Mouse (Mus musculus): ENCODE measurements at regions not wholly inside any gene's neighbourhood (a gene's known extent, or its start where the extent isn't known, plus 50 kb on each side); places are given as distances from the start of the nearest gene placed in this dataset.

DNA sequence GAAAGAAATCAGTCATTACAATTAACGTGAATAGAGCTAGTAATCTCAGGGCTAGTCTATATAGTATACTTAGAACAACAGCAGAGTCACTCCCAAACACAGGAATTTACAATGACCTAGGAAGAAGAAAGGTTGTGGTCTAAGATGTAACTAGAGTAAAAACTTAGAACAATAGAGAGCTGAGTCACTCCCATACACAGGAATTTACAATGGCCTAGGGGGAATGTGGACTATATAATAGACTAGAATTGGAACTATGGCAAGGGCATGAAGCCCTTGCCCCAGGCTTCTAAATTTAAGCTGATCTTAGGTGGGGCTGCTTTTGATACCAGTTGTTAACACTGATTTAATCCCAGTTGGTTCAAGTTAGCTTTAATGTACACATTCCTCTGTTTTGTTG is 1956.9 kb upstream of the Cdh20 start:
- Histone ChIP-seq H3K4me3 (ENCODE audit: insufficient read depth in 1 of 2, low read depth in 1 of 2, low read length in 2 of 2, poor library complexity in 1 of 2, severe bottlenecking in 1 of 2) (no peak overlapping the region), H3K9ac (ENCODE audit: insufficient read depth, low read depth, low read length, poor library complexity, severe bottlenecking) (no peak overlapping the region), H3K27ac (ENCODE audit: insufficient read depth, low read depth, low read length, poor library complexity, severe bottlenecking) (no peak overlapping the region; the same call in 1 of the 2 replicates), H3K36me3 (ENCODE audit: control insufficient read depth, insufficient read depth, low read length, poor library complexity, severe bottlenecking) (no peaks in the 10 kb centered on the region), H3K4me1 (ENCODE audit: control insufficient read depth in 2 of 2, insufficient read depth in 2 of 2, low read length in 2 of 2, poor library complexity in 1 of 2) (no peaks in the 10 kb centered on the region), H3K9me3 (ENCODE audit: control insufficient read depth, insufficient read depth, low read depth, low read length) (no peaks in the 10 kb centered on the region)
- TF ChIP-seq CHD2 (IDR thresholded peaks at IDR 0.05; ENCODE audit: low read depth, low read length) (no peak), ZNF384 (IDR thresholded peaks at IDR 0.05; ENCODE audit: low read depth, low read length) (no peak), MAFK (IDR thresholded peaks at IDR 0.05; ENCODE audit: insufficient read depth, low read depth, low read length) (0 out of 2 replicates have a peak, but pooled peaks have one; percentile 17), HCFC1 (IDR thresholded peaks at IDR 0.05; ENCODE audit: borderline replicate concordance, insufficient read depth, low read length) (no peak), ZC3H11A (IDR thresholded peaks at IDR 0.05; ENCODE audit: borderline replicate concordance, low read depth, low read length) (no peak)
- DNase-seq (ENCODE audit: low read depth, low spot score), result peak; percentile 27
- in situ Hi-C loops (cut with MboI; ENCODE audit: low sequenced_read_pairs in 2 of 2, unreplicated experiment in 2 of 2), result no loop called here

DNA sequence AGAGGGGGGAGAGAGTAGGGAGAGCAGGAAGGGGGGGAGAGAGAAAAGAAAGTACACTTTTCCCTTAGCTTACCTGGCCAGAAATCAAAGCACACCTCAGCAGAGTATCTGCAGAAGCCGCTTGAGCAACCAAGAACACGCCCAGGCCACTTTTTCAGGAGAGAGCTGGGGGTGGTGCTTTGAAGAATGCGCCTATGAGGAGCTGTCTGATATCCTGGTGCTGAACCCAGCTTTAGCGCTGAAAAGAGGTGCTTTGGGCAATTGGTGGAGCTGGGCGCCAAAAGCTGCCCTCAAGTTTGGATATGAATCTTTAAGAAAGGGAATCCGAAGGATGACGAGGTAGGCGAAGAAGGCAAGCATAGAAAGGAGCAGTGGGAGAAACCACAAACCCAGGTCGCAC is 1943.3 kb upstream of the Cdh20 start:
- no peak for TF ChIP-seq ZC3H11A (IDR thresholded peaks at IDR 0.05; ENCODE audit: borderline replicate concordance, low read depth, low read length)
- TF ChIP-seq HCFC1 (IDR thresholded peaks at IDR 0.05; ENCODE audit: borderline replicate concordance, insufficient read depth, low read length), result no peak
- TF ChIP-seq MAFK (IDR thresholded peaks at IDR 0.05; ENCODE audit: insufficient read depth, low read depth, low read length), result no peak
- TF ChIP-seq ZNF384 (IDR thresholded peaks at IDR 0.05; ENCODE audit: low read depth, low read length), result no peak
- TF ChIP-seq CHD2 (IDR thresholded peaks at IDR 0.05; ENCODE audit: low read depth, low read length), result no peak
- no peak overlapping the region for H3K27ac ChIP-seq (ENCODE audit: insufficient read depth, low read depth, low read length, poor library complexity, severe bottlenecking)
- in situ Hi-C loops (cut with MboI; ENCODE audit: low sequenced_read_pairs in 2 of 2, unreplicated experiment in 2 of 2), result no loop called here
- no peak overlapping the region for H3K9ac ChIP-seq (ENCODE audit: insufficient read depth, low read depth, low read length, poor library complexity, severe bottlenecking)
- H3K4me3 ChIP-seq (ENCODE audit: insufficient read depth in 1 of 2, low read depth in 1 of 2, low read length in 2 of 2, poor library complexity in 1 of 2, severe bottlenecking in 1 of 2), result no peak overlapping the region
- H3K4me1 ChIP-seq (ENCODE audit: control insufficient read depth in 2 of 2, insufficient read depth in 2 of 2, low read length in 2 of 2, poor library complexity in 1 of 2), result no peaks in the 10 kb centered on the region
- peak; percentile 39 for DNase-seq (ENCODE audit: low read depth, low spot score)
- H3K9me3 ChIP-seq (ENCODE audit: control insufficient read depth, insufficient read depth, low read depth, low read length), result no peaks in the 10 kb centered on the region
- H3K36me3 ChIP-seq (ENCODE audit: control insufficient read depth, insufficient read depth, low read length, poor library complexity, severe bottlenecking), result no peaks in the 10 kb centered on the region

GRCm38 (mm10) chr1:102862418-102862817 is 1905.9 kb upstream of the Cdh20 start:
- Histone ChIP-seq H3K27ac (ENCODE audit: insufficient read depth, low read depth, low read length, poor library complexity, severe bottlenecking) (no peak overlapping the region), H3K9ac (ENCODE audit: insufficient read depth, low read depth, low read length, poor library complexity, severe bottlenecking) (no peak overlapping the region), H3K4me1 (ENCODE audit: control insufficient read depth in 2 of 2, insufficient read depth in 2 of 2, low read length in 2 of 2, poor library complexity in 1 of 2) (no peaks in the 10 kb centered on the region), H3K36me3 (ENCODE audit: control insufficient read depth, insufficient read depth, low read length, poor library complexity, severe bottlenecking) (no peaks in the 10 kb centered on the region), H3K9me3 (ENCODE audit: control insufficient read depth, insufficient read depth, low read depth, low read length) (no peaks in the 10 kb centered on the region), H3K4me3 (ENCODE audit: insufficient read depth in 1 of 2, low read depth in 1 of 2, low read length in 2 of 2, poor library complexity in 1 of 2, severe bottlenecking in 1 of 2) (no peak overlapping the region)
- in situ Hi-C loops (cut with MboI; ENCODE audit: low sequenced_read_pairs in 2 of 2, unreplicated experiment in 2 of 2), result no loop called here
- DNase-seq (ENCODE audit: low read depth, low spot score), result no peak
- TF ChIP-seq MAFK (IDR thresholded peaks at IDR 0.05; ENCODE audit: insufficient read depth, low read depth, low read length), result no peak
- no peak for TF ChIP-seq ZNF384 (IDR thresholded peaks at IDR 0.05; ENCODE audit: low read depth, low read length)
- TF ChIP-seq HCFC1 (IDR thresholded peaks at IDR 0.05; ENCODE audit: borderline replicate concordance, insufficient read depth, low read length), result no peak
- no peak for TF ChIP-seq CHD2 (IDR thresholded peaks at IDR 0.05; ENCODE audit: low read depth, low read length)
- TF ChIP-seq ZC3H11A (IDR thresholded peaks at IDR 0.05; ENCODE audit: borderline replicate concordance, low read depth, low read length), result no peak

- H3K36me3 ChIP-seq (ENCODE audit: control insufficient read depth, insufficient read depth, low read length, poor library complexity, severe bottlenecking), result no peaks in the 10 kb centered on the region
- no peak overlapping the region for H3K4me3 ChIP-seq (ENCODE audit: insufficient read depth in 1 of 2, low read depth in 1 of 2, low read length in 2 of 2, poor library complexity in 1 of 2, severe bottlenecking in 1 of 2)
- in situ Hi-C loops (cut with MboI; ENCODE audit: low sequenced_read_pairs in 2 of 2, unreplicated experiment in 2 of 2), result no loop called here
- no peaks in the 10 kb centered on the region for H3K4me1 ChIP-seq (ENCODE audit: control insufficient read depth in 2 of 2, insufficient read depth in 2 of 2, low read length in 2 of 2, poor library complexity in 1 of 2)
- no peak for TF ChIP-seq HCFC1 (IDR thresholded peaks at IDR 0.05; ENCODE audit: borderline replicate concordance, insufficient read depth, low read length)
- peak; percentile 58 for TF ChIP-seq MAFK (IDR thresholded peaks at IDR 0.05; ENCODE audit: insufficient read depth, low read depth, low read length)
- no peak overlapping the region for H3K27ac ChIP-seq (ENCODE audit: insufficient read depth, low read depth, low read length, poor library complexity, severe bottlenecking)
- no peaks in the 10 kb centered on the region for H3K9me3 ChIP-seq (ENCODE audit: control insufficient read depth, insufficient read depth, low read depth, low read length)
- DNase-seq (ENCODE audit: low read depth, low spot score), result no peak
- H3K9ac ChIP-seq (ENCODE audit: insufficient read depth, low read depth, low read length, poor library complexity, severe bottlenecking), result no peak overlapping the region
These were observed 1889.2 kb upstream of the Cdh20 start for GRCm38 (mm10) chr1:102879109-102879508.

GRCm38 (mm10) chr1:102899174-102899573 is 1869.2 kb upstream of the Cdh20 start:
- Histone ChIP-seq H3K4me3 (ENCODE audit: insufficient read depth in 1 of 2, low read depth in 1 of 2, low read length in 2 of 2, poor library complexity in 1 of 2, severe bottlenecking in 1 of 2) (no peak overlapping the region), H3K27ac (ENCODE audit: insufficient read depth, low read depth, low read length, poor library complexity, severe bottlenecking) (no peak overlapping the region), H3K4me1 (ENCODE audit: control insufficient read depth in 2 of 2, insufficient read depth in 2 of 2, low read length in 2 of 2, poor library complexity in 1 of 2) (no peaks in the 10 kb centered on the region), H3K9ac (ENCODE audit: insufficient read depth, low read depth, low read length, poor library complexity, severe bottlenecking) (no peak overlapping the region), H3K9me3 (ENCODE audit: control insufficient read depth, insufficient read depth, low read depth, low read length) (no peaks in the 10 kb centered on the region), H3K36me3 (ENCODE audit: control insufficient read depth, insufficient read depth, low read length, poor library complexity, severe bottlenecking) (no peaks in the 10 kb centered on the region)
- in situ Hi-C loops (cut with MboI; ENCODE audit: low sequenced_read_pairs in 2 of 2, unreplicated experiment in 2 of 2), result no loop called here
- TF ChIP-seq CHD2 (IDR thresholded peaks at IDR 0.05; ENCODE audit: low read depth, low read length) (no peak), HCFC1 (IDR thresholded peaks at IDR 0.05; ENCODE audit: borderline replicate concordance, insufficient read depth, low read length) (no peak), ZNF384 (IDR thresholded peaks at IDR 0.05; ENCODE audit: low read depth, low read length) (no peak), ZC3H11A (IDR thresholded peaks at IDR 0.05; ENCODE audit: borderline replicate concordance, low read depth, low read length) (no peak), MAFK (IDR thresholded peaks at IDR 0.05; ENCODE audit: insufficient read depth, low read depth, low read length) (no peak)
- DNase-seq (ENCODE audit: low read depth, low spot score), result no peak

All from ES-E14 (cell line).